7 mouse cellular contexts compared by ENCODE assay signal in the genomic region with DNA sequence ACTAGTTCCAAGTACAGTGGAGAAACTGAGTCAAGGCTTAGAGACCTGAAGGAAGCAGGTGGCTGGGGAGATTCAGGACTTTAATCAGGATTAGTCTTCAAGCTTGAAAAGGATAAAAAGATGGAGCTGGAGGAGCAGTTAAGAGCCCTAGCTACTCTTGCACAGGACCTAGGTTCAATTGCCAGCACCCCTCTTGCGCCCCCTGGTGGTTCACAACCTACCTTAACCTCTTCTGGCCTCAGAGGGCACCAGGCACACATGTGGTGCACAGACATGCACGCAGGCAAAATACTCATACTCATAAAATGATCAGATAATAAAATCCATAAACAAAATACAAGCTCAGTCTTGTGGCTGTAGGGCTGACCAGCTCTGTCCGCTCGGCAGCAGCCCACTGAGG. TPM values are rescaled to one million over a fixed set of nuclear protein-coding genes. Genes with fewer than 3 reads are reported as not detected.
DNase-seq lines count a peak whose midpoint lies in the region; ATAC-seq and TF ChIP-seq lines count a peak whose summit lies in the region.

No protein-coding gene starts in this region.

- H3K4me3 ChIP-seq in CH12.LX (replicated peaks in 1 of 3; ENCODE audit: low read depth in 2 of 3, low read length in 2 of 3, poor library complexity in 1 of 3) = no peak overlapping the region
- H3K4me3 ChIP-seq in liver, embryonic 14.5 days (ENCODE audit: insufficient read depth in 1 of 2, low read depth in 2 of 2, low read length in 2 of 2) = no peak overlapping the region

- in situ Hi-C loops in CH12.LX (cut with MboI; ENCODE audit: low pct_ligation_motif_present, low pct_unique_long_range_greater_than_20kb, low sequenced_read_pairs) = loop anchor here (25.0 kb wide), 1 partner anchor 460 kb away; no protein-coding TSS in a partner anchor

- H3K79me2 ChIP-seq in CH12.LX (replicated peaks; ENCODE audit: control insufficient read depth, extremely low read depth, insufficient read depth, poor library complexity, severe bottlenecking) = no peaks in the 10 kb centered on the region

- dilution Hi-C loops in CH12.LX (cut with MboI; ENCODE audit: extremely low pct_ligation_motif_present, extremely low pct_unique_long_range_greater_than_20kb, low sequenced_read_pairs) = no loop called here

- H3K27ac ChIP-seq in CH12.LX (ENCODE audit: insufficient read depth, low read depth) = no peak overlapping the region
- no peak overlapping the region for H3K27ac ChIP-seq in liver, embryonic 14.5 days

- no peak for TF ChIP-seq POLR2A in CH12.LX (IDR thresholded peaks at IDR 0.05; ENCODE audit: low read depth, low read length)

- H3K36me3 ChIP-seq in CH12.LX (replicated peaks in 1 of 2; ENCODE audit: control insufficient read depth in 1 of 2, insufficient read depth in 1 of 2, low read length in 1 of 2) = peaks cover 0 to 8% of the 10 kb centered on the region in 2 experiments
- no peaks in the 10 kb centered on the region for H3K36me3 ChIP-seq in liver, embryonic 14.5 days (replicated peaks; ENCODE audit: control insufficient read depth, insufficient read depth, low read depth)

- H3K9me3 ChIP-seq in CH12.LX (replicated peaks; ENCODE audit: low read length) = no peaks in the 10 kb centered on the region
- H3K9me3 ChIP-seq in liver, embryonic 14.5 days (ENCODE audit: control insufficient read depth, low read length) = no peaks in the 10 kb centered on the region

- DNase-seq in 416B (ENCODE audit: low read depth) = peak; percentile 88
- DNase-seq in CH12.LX (ENCODE audit: extremely low read depth) = peak; percentile 86
- peak; percentile 56 for DNase-seq in c-Kit-negative CD71-positive TER-119-positive erythroid progenitor cells, embryonic 14.5 days (ENCODE audit: low read depth, low spot score)
- peak; percentile 79 for DNase-seq in gastrocnemius, adult 18-20 months (ENCODE audit: low spot score)
- peak; percentile 72 for DNase-seq in kidney, adult 9 months
- DNase-seq in liver, embryonic 14.5 days (ENCODE audit: low read depth in 3 of 3, low spot score in 3 of 3) = peak; percentile 39 to 50 (median 47)
- peak; percentile 73 for DNase-seq in right cerebral cortex, postnatal 4 days

- H3K4me2 ChIP-seq in CH12.LX (ENCODE audit: insufficient read depth, low read depth, poor library complexity, severe bottlenecking) = no peak overlapping the region
- no peak overlapping the region for H3K4me2 ChIP-seq in liver, embryonic 14.5 days (ENCODE audit: low read depth)

- H3K27me3 ChIP-seq in CH12.LX (replicated peaks) = no peaks in the 10 kb centered on the region
- no peaks in the 10 kb centered on the region for H3K27me3 ChIP-seq in liver, embryonic 14.5 days (ENCODE audit: control insufficient read depth, insufficient read depth, low read length)

- peak; percentile 53; the same call in 1 of the 2 replicates for ATAC-seq in liver, embryonic 14.5 days (ENCODE audit: insufficient read depth)

- TF ChIP-seq EP300 in CH12.LX (IDR thresholded peaks at IDR 0.05; ENCODE audit: low read length) = no peak
- TF ChIP-seq EP300 in liver, embryonic 14.5 days (IDR thresholded peaks at IDR 0.05; ENCODE audit: low read depth) = no peak

- peaks cover 0 to 3% of the 10 kb centered on the region in 2 experiments; a peak in 1 of 4 replicates for H3K4me1 ChIP-seq in CH12.LX (ENCODE audit: control insufficient read depth in 1 of 2, insufficient read depth in 2 of 2)
- H3K4me1 ChIP-seq in liver, embryonic 14.5 days (replicated peaks; ENCODE audit: control insufficient read depth in 2 of 2, insufficient read depth in 2 of 2, low read length in 1 of 2) = peaks cover 5 to 9% of the 10 kb centered on the region in 2 experiments; a peak in 3 of 4 replicates

- WGBS in liver, embryonic 14.5 days (ENCODE audit: insufficient replicate concordance) = 45% methylated on average over 4 of the region's 4 CpGs

- peak; percentile 84 to 95 for TF ChIP-seq CTCF in CH12.LX (conservative IDR thresholded peaks at IDR 0.05 in 1 of 2, IDR thresholded peaks at IDR 0.05 in 1 of 2; ENCODE audit: low read depth in 2 of 2, low read length in 2 of 2)
- TF ChIP-seq CTCF in liver, embryonic 14.5 days (IDR thresholded peaks at IDR 0.05; ENCODE audit: low read depth) = peak; percentile 94

- peak; percentile 87 for TF ChIP-seq RAD21 in CH12.LX (IDR thresholded peaks at IDR 0.05; ENCODE audit: low read depth, low read length)

- H3K9ac ChIP-seq in CH12.LX (ENCODE audit: insufficient read depth, low read depth) = no peak overlapping the region
- H3K9ac ChIP-seq in liver, embryonic 14.5 days (replicated peaks) = no peak overlapping the region

TF ChIP-seq in CH12.LX, 34 proteins besides CTCF, POLR2A, EP300 and RAD21:
- TF ChIP-seq E2F4 (IDR thresholded peaks at IDR 0.05; ENCODE audit: insufficient replicate concordance, low read depth, low read length) = no peak
- 0 out of 2 replicates have a peak, but pooled peaks have one; percentile 18 for TF ChIP-seq IRF4 (IDR thresholded peaks at IDR 0.05; ENCODE audit: low read depth, low read length)
- TF ChIP-seq KAT2A (IDR thresholded peaks at IDR 0.05; ENCODE audit: insufficient replicate concordance, low read length) = no peak
- TF ChIP-seq SIN3A (IDR thresholded peaks at IDR 0.05; ENCODE audit: low read length) = no peak
- TF ChIP-seq ZMIZ1 (IDR thresholded peaks at IDR 0.05; ENCODE audit: low read depth, low read length) = no peak
- peak; percentile 75 for TF ChIP-seq ZC3H11A (IDR thresholded peaks at IDR 0.05; ENCODE audit: low read depth, low read length)
- TF ChIP-seq ELF1 (IDR thresholded peaks at IDR 0.05; ENCODE audit: low read depth, low read length) = no peak
- peak; percentile 98 for TF ChIP-seq SMC3 (IDR thresholded peaks at IDR 0.05; ENCODE audit: low read depth, low read length)
- no peak for TF ChIP-seq JUN (IDR thresholded peaks at IDR 0.05; ENCODE audit: insufficient read depth, low read depth, low read length)
- 0 out of 2 replicates have a peak, but pooled peaks have one; percentile 19 for TF ChIP-seq MYC (IDR thresholded peaks at IDR 0.05; ENCODE audit: low read depth, low read length)
- TF ChIP-seq TBP (conservative IDR thresholded peaks at IDR 0.05; ENCODE audit: low read depth, low read length) = no peak
- TF ChIP-seq PAX5 (IDR thresholded peaks at IDR 0.05; ENCODE audit: low read length) = no peak
- no peak for TF ChIP-seq UBTF (IDR thresholded peaks at IDR 0.05; ENCODE audit: low read depth, low read length)
- no peak for TF ChIP-seq POLR2AphosphoS2 (IDR thresholded peaks at IDR 0.05; ENCODE audit: low read depth, low read length)
- TF ChIP-seq ETS1 (conservative IDR thresholded peaks at IDR 0.05; ENCODE audit: low read depth, low read length) = no peak
- TF ChIP-seq ZNF384 (IDR thresholded peaks at IDR 0.05; ENCODE audit: low read depth, low read length) = no peak
- TF ChIP-seq NELFE (IDR thresholded peaks at IDR 0.05; ENCODE audit: low read depth, low read length) = no peak

RNA-seq across cellular contexts. Expression of a gene that starts 15.8 kb away (rescaled TPM):
- total RNA-seq in CH12.LX (2012; rRNA removed) (110 and 134 TPM in 2 replicates), CH12.LX (2014; rRNA removed) (56.7 and 59.7 TPM in 2 replicates)
- 345 and 353 TPM in 2 replicates for polyA plus RNA-seq in CH12.LX (2012; ENCODE audit: insufficient read length, low read depth)
- total RNA-seq in gastrocnemius, adult 18-20 months (2021) = 100 to 1,000 TPM; 151 to 163 TPM
- polyA plus RNA-seq in liver, embryonic 14.5 days (2012; rRNA removed) = 48.3 and 77.4 TPM in 2 replicates
- 133 and 142 TPM in 2 replicates for polyA plus RNA-seq in liver, embryonic 14.5 days (2014; fragmentation: Nextera tagmentation; extraction: Ambion mirVana)
